Mouse (Mus musculus): ENCODE results near the gene Naxd.
"Not testable (repeated sequence)": the region's sequence is repeated elsewhere in the genome, so short reads cannot be mapped to it uniquely, and the experiment has no call there.

The Naxd gene

DNA sequence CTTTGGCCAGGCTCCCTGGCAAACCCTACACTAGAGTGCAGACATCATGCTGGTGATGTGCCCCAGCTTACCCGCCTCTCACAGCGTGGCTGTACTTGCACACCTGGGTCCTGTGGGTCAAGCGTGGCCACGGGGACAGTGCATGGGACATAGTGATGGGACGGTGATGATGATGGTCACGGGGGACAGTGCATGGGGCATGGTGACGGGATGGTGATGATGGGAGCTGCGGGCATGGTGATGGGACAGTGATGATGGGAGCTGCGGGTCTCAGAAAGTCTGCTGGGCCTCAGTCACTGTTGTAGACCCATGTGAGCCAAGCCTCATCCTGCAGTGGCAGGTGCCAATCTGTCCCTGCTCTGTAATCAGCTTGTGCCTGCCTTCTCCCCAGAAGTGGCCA, 19.0 kb downstream of the Naxd start:
- DNase-seq: no peak

DNA sequence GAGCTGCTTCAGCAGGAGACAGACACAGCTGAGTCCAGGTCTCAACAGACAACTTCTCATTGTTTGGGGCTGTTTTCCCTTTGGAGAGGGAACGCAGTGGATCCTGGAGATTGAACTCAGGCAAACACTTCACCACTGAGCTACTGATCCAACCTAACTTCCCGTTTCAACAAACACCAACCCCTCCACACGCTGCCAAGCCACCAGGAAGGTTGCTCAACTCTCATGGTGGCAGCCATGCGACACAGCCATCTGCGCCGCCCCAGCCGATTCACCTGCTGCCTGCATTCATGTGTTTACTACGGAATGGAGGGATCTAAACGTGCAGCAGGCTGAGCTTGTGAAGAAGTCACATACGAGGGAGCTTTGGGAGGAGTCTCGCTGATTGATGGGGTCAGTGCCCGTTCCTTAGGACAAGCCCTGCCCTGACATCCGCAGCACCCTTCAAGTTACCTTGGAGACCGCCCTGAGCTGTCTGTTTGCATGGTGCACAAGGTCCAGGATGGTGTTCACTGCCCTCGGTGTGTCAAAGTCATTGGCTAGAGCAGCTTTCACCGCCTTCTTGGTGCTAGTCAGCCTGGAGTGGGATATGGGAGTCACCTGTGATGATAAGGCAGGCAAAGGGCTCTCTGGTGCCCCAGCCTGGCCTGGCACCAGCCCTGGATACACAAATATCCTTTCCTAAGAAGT, 20.2 kb downstream of the Naxd start:
- DNase-seq: no peak

DNA sequence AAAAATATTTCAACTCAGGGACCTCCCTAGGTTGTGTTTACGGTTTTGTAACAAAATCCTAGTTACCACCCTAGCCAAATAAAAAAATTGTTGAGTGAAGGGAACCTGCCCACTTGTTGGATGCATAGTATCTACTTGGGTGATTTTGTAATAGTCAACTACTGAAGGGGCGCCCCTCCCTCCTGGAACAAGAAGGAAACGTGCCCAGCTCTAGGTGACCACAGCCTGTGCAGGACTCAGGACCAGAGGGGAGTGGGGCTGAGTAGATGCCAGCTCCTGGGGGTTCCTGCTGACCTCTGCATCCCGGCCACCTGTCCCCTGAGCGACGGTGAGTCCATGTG, 20.7 kb downstream of the Naxd start:
- no peak for DNase-seq

DNA sequence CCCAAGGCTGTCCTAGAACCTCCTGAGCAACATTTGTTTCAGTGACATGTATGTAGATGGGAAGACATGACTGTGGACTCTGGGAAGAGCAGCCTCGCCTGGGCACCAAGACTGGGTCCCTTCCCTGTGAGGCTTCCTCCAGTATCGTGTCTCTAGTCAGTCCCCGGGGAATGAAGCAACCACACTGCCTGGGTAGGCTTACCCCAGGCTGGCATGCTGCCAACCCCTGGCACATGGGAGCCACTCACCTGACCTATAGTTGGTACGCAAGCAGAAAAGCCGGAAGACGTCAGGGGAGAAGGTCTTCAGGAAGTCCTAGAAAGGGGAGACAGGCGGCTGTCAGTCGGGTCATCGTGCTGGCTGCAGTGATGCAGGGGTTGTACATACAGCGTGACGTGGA, 21.4 kb downstream of the Naxd start:
- no peak for DNase-seq

DNA sequence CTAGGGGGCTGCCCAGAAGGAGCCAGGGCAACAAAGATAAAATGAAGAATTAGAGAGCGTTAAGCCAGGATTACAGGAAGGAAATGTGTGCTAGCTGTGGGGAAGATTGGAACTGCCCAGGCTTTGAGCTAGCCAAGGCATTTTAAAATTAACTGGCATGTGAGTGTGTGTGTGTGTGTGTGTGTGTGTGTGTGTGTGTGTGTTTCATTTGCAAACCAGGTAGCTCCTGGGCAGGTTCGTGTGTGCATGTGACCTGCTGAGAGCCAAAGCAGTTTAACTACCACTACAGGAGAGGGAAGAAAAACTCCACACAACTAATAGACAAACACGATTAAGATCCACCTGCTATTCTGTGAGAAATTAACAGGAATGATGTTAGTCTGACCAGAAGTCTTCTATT, 26.0 kb downstream of the Naxd start:
- peak; percentile 33 for DNase-seq

DNA sequence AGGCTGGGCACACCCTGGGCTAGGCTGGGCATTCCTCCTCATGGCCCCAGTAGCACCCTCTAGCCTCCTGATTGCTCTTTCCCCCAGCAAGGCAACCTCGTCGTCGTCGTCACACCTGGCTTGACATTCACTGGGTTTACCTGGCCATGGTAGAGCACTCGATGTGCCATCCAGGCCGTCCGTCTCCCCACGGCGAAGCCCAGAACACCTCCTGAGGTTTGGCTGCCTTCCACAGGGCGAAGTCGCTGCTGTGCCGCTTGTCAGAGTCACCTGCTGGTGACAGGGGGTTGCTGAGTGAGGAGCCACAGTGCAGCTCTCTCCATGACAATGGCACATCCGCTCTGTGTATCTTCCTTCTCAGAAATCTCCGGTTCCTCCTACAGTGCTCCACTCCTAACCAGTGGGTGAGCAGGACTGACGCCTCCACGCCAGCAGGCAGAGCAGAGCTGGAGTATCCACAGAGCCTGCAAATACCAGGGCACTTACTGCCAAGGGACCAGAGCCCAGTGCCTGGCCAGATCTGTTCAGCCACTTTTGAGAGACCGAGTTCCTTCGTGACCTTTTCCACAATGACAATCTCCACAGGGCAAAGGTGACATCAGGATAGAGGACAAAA, 33.0 kb downstream of the Naxd start:
- DNase-seq: peak; percentile 19

DNA sequence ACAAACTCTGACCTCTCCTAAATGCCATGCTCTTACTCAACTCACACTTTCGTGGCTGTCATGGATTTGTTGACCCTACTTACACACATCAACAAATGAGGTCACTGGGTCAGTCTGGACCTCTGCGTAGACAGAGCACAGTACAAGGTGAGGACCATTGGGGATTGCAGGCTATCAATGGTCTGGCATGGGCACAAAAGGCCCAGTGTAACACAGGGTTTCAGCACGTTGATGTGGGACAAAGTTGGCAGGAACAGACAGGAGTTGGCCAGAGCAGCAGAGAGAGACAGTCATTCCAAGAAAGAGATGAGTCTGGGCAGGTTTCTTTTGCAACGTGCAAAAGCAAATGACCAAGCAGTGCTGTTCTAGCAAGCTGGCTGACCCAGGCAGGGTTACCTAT, 33.5 kb downstream of the Naxd start:
- DNase-seq: no peak

DNA sequence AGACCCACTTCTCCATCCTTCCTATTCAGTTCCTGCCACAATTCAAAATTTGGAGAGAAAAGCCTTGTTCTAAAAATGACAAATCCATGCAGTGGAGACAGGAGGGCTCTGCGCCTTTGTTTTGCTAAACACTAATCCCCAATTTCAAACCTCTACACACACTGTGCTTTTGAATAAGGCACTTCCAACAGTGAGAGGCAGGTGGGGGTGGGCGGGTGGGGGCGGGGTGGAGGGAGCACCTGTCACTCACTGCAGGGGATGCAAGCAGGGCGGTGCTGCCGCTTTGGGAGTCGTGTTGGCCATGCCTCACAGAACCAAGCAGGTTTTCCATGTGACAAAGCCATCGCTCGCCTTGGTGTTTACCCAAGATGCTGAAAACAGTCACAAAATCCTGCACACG, 37.2 kb downstream of the Naxd start:
- DNase-seq: no peak

DNA sequence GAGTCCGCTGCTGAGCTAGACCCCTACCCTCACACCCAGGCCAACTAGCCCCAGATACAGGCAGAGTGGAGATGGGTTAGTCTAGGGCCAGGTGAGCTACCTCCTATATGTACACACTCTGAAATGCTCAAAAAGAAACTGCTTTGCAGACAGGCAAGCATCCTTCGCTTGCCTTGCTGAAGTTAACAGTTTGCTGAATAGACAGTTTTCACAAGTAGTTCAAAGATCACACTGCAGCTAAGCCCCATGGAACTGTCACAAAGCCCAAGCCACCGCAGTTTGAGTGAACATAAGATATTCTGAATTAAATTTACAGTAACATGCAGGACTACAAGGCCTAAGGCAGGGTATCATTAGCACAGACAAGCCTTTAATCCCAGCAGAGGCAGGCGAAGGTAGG, 41.7 kb downstream of the Naxd start:
- no peak for DNase-seq

DNA sequence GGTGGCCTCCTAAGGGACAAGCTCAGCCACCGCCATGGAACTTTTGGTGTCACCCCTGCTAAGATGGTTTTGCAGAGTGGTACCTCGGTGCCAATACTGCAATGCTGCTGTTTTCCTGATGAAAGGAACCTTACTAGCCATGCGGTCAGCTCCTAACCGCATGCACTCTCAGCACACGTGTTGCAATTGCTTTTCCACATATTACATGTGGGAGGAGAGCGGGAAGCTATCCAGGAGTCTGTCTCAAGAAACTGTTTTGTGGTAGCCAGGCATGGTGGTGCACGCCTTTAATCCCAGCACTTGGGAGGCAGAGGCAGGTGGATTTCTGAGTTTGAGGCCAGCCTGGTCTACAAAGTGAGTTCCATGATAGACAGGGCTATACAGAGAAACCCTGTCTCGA, 42.9 kb downstream of the Naxd start:
- DNase-seq: no peak

DNA sequence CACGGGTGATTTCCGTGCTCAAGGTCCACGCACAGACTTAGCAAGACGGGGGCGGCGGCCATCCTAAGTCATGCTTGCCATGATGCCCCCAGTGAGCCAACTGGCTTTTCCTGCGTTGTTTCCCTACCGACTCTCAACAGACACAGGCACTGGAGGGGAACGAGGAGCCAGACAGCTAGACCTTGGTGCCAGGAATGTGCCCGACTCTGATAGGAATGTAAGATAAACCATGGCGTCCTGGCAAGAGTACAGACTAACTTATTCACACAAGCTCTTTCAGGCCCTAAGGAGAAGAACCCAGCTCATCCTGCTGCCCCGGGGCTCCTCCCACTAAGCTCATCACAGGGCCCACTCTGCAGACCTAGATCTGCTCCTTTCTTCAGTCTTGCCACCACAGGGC, 44.7 kb downstream of the Naxd start:
- DNase-seq: peak; percentile 46

DNA sequence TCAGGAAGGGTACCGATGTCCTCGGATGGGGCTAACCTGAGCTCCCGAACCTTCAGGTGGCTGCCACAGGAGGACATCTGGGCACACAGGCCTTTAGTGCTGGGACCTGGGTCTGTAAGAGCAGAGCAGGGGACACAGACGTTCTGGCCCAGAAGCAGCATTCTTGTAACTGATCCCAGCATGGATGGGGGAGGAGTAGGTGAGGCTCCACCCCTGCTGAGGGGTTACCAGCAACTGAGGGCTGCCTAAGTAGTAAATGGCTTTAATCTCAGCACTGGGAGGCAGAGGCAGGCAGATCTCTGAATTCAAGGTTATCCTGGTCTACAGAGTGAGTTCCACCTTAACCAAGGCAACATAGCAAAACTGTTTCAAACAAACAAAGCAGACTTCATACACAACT, 45.6 kb downstream of the Naxd start:
- no peak for DNase-seq

DNA sequence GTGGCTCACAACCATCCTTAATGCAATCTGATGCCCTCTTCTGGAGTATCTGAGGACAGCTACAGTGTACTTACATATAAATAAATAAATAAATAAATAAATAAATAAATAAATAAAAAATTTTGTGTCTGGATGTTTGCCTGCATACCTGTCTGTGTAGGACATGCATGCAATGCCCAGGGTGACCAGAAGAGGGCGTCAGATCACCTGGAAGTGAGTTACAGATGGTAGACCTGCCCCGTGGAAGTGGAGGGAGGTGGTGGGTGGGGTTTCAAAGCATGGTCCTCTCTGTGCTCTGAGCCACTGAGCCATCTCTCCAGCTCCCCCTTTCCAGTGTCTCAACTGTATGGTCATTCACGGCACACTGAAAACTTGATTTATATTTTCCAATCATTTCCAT, 47.1 kb downstream of the Naxd start:
- DNase-seq: peak; percentile 46

DNA sequence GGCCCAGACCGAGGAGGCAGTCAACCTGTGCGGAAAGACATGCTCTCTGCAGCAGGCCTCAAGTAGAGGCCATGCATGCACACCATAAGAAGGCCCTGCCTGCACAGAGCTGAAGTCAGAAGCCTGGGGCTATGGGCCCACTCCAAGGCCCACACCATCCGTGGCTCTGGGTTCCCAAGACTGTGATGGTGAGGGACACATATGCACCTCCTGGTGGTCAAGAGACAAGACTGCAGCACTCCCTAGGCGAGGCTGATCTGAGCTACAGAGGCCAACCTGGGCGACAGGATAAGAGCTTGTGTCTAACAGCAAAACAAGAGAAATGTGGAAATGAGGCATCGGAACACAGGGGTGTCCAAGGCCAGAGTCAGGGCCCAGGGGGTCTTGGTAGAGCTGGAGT, 49.8 kb downstream of the Naxd start:
- DNase-seq: no peak

DNA sequence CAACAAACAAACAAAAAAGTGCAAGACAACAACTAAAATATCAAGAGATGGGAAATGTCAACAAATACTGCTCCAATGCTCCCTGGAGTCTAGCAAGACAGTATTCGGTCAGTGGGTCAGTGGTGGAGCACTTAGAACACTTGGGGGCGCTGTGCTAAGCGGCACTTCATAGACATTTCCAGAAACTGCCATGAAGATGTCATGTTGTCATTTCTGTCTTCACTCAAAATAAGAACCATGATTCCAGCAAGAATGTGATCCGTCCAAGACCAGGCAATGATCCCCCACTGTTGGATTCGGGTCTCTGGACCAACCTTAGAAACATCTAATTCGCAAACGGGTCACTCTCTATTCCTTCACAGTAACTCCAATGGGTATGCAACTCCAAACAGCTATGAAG, 52.4 kb downstream of the Naxd start:
- DNase-seq: no peak

DNA sequence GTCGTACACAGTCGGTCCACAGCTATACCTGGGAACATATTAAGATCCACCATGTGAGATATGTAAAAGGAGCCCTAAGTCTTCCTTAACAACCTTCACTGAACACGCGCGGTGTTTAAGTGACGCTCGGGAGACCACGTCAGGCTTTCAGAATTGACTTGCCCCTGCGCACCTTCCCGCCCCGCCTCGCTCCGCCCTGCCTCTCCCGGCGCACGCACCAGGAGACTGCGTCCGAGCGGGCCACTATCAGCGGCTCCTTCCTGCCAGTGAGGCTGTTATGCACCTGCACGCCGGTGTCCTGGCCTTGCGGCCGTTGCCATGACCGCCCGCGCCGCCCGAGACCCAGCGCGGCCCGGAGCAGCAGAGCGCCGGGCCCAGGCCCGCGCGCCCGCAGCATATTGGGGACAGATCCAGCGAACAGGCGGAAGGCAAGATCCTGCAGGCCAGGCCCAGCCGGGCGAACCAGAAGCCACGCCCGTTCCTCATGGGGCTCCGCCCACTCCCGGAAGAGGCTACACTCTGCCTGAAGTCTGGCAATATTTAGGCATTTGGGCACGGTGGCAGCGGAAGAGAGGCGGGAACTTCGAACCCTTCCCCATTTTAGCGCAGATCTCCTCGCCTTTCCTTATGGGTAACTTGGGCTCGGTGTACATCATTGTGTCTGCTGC, 53.1 kb downstream of the Naxd start, which contains the start of gene Cars2:
Gene Cars2, minus strand, starts transcription at position 503 of the 668 bp plus-strand sequence.
- DNase-seq: peak; percentile 94

DNA sequence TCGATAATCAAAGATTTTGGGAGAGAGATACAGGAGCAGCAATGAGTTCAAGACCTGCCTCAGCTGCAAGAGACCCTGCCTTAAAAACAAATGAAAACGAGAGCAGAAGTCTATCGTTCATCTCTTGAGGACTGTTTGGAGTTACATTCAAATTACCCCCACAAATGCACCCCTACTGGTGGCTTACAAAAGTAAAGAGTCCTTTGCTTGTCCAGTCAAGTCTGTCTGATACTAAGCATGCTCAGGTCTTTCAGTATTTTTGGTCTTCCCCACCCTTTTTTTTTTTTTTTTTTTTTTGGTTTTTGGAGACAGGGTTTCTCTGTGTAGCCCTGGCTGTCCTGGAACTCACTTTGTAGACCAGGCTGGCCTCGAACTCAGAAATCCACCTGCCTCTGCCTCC, 54.2 kb downstream of the Naxd start:
- not testable (repeated sequence) for DNase-seq

DNA sequence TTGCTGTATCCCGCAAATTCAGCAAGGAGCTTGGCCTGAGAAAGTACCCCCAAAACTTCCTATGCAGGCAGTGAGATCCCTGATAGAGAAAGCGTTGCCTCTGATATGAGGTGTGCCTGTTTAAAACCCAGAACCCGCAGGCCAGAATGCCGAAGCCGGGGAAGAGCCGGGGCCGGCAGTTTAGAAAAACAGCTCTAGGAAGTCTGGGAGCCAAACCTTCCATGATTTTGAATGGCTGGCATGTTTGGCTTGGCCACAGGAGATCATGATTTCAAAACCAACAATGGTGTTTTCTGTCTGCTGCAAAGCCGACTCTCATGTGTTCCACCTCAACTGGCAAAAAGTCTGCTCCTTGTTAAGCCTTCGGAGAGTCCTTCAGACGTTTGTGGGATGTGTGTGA, 55.1 kb downstream of the Naxd start:
- DNase-seq: no peak

DNA sequence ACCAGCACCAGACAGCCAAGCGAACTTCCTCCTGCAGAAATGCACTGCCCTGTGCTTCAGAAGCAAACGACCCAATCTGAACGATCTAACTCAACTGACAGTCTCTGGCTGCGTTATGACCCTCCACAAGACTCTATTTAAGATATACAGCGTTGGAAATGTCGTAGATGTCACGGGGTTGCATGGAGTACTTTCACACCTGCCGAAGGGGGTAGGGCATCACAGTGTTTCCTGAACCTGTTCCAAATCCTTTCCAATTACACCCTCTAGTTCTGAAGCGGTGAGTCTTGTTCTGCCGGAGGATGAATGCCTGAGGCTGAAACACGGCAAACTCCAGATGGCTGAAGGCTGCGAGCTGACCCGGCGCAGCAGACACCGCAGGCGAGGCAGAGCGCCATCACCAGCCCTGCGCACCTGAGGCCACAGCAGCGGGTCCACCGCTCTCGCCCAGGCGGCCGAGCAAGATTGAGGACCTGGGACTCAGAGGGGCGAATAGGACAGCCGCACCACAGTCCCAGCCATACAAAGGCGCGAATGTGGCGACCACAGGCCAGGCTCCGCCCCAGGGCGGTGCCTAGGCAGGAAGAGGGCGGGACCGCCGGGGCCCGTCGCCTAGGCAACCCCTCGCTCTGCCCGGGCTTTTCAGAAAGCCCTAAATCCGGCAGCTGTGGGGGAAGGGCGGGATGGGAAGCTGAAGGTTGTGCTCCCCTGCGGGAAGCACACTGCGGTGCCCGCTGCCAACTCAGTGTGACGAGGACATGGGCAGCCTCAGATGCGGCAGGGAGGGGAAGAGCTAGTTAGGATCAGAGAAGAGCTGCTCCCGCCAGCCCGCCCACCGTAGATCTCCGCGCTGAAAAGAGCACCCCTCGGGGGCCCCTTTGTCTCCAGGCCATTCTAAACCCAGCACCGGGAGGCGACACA, 57.8 kb downstream of the Naxd start, which contains the start of gene Ing1:
Gene Ing1, plus strand, starts transcription at position 773 of the 921 bp plus-strand sequence.
- DNase-seq: peak; percentile 95

DNA sequence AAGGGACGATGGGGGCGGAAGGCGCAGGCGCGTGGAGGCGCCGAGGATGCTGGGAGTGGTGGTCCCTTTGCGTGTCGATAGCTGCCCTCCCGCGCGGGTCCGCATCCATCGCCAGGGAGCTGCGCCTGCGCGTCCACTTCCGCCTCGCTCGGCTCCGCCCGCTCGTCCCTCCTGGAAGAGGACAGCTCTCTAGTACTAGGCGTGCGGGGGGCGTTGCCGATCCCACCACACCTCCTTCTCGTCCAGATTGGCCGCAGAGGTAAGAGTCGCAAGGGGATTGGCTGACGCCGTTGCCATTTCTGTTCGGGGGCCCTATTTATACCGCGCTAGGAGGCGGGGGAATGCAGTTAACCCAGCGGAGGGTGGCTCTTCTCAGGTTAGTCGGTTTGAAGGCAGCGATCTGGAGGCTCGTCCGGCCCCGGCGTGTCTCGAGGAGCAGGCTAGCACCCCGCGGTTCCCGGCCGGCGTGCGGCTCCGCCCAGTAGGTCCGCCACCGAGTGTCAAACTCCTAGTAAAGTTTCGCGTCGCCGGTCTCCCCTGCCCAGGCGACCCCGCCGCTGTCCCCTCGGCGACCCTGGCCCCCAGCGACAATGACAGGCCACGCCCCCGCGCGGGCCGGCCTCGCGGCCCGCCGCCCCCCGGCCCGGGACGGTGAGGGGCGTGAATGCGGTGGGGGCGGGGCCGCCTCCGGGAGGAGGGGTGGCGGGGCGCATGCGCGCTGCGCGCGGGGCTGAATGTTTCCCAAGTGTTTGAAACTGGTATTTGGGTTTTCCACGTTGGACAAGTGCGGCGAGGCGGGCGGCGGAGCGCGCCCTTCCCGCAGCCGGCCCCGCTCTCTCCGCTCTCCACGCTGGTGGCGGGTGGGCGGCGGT, 58.6 kb downstream of the Naxd start:
- peak; percentile 100 for DNase-seq

DNA sequence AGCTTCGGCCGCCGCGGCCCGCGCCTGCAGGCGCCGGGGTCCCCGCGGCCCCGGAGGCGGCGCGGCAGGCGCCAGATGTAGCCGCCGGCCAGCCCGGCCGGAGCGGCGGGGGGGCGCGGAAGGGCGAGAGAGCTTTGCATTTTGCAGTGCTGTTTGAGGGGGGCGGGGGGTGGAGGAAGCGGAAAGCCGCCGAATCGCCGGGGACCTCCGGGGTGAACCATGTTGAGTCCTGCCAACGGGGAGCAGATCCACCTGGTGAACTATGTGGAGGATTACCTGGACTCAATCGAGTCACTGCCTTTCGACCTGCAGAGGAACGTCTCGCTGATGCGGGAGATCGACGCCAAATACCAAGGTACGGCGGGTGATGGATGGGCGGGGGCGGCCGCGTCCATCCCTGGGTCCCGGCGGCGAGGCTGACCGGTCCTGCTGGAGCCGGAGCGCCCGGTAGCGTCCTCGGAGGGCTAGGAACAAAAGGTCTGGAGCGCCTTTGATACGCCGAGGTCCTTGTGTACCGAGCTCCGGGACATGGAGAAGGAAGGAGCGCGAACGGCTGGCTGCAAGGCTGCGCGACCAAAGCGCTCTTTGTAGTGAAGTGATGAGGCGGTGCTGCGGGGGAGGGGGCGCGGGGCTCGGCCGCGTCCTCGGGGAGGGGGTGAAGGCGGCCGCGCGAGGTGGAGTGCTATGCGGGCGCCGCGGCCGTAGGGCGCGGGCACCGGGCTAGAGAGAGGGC, 59.6 kb downstream of the Naxd start:
- peak; percentile 39 for DNase-seq

DNA sequence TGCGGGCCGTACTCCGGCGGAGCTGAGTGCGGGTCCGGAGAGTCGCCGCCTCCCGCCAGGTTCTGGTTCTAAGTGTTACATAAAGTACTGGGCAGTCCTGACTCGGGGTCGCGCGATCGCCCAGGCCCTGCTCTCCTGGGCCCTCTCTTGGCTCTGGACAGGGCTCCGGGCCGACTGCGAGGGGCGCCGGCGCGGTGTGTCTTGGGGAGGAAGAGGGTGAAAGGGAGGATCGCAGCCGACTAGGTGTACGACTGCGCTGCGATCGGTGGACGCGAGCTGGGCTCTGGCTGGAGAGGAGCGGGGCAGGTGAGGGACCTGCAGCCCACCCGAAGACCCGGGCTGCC, 60.1 kb downstream of the Naxd start:
- peak; percentile 62 for DNase-seq
